Mouse (Mus musculus): Measurements from ENCODE around the gene Nipal1.

GRCm38 (mm10) chr5:72636122-72636521 is 11.5 kb upstream of the Nipal1 start:
- TF ChIP-seq POLR2A (IDR thresholded peaks at IDR 0.05; ENCODE audit: insufficient read depth, low read length) (no peak), CTCF (IDR thresholded peaks at IDR 0.05; ENCODE audit: low read depth, low read length) (no peak)

Data from ES-Bruce4 (cell line).